Mouse (Mus musculus) thymus, postnatal 36 days (tissue): Measurements from ENCODE around the gene Tmem145.
"Not testable (repeated sequence)": the region's sequence is repeated elsewhere in the genome, so short reads cannot be mapped to it uniquely, and the experiment has no call there.

Experiments
- DNase-seq, 2 experiments: peaks; one replicate each; pipeline ENCODE4 v3.0.0; 2022; ENCODE audit warnings: mixed read lengths in 2 of 2

Tmem145 gene

DNA sequence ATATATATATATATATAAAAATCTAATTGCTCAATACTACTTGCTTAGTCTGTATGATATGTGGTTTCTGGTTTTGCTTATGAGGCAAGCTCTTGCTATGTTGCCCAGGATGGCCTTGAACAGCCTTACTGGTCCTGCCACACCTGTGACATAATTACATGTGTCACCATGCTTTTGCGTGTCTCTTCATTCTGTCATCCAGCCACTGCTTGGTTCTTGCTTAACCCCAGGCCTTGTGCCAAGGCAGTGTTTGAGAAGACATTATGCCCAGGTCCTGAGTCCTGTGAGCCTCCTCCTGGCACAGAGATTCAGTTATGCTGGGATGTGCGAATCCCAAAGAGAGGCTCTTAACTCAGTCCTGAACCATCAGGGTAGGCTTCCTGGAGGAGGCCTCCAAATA is 17.3 kb downstream of the Tmem145 start:
- DNase-seq, result no peak

DNA sequence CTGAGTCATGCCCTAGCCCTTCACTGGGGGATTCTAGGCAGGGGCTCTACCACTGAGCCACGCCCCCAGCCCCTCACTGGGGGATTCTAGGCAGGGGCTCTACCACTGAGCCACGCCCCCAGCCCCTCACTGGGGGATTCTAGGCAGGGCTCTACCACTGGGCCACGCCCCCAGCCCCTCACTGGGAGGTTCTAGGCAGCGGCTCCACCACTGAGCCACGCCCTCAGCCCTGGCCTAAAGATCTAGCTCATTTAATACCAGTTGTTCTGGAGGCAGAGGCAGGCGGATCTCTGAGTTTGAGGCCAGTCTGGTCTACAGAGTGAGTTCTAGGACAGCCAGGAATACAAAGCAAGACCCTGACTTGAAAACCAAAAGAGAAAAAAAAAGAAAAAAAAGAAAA is 19.5 kb downstream of the Tmem145 start:
- not testable (repeated sequence) for DNase-seq

- no peak for DNase-seq
Observed at GRCm38 (mm10) chr7:25326233-25326632, 20.3 kb downstream of the Tmem145 start.

- peak; percentile 71 to 72 for DNase-seq
Observed at GRCm38 (mm10) chr7:25333596-25334307, 27.8 kb downstream of the Tmem145 start.

DNA sequence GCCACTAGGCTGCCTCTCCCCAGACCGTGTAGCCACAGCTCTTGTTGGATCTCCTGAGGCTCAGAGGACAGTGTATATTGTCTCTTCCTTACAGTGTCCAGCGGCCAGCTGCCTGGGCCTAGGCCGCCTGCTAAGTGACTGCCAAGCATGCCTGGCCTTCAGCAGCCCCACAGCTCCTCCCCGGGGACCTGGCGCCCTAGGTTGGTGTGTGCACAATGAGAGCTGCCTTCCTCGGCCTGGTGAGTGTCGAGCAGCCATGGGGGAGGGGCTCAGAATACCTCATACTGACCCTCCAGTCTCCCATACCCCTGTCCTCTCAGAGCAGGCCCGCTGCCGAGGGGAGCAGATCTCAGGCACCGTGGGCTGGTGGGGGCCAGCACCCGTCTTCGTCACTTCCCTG is 28.6 kb downstream of the Tmem145 start:
- no peak for DNase-seq

DNA sequence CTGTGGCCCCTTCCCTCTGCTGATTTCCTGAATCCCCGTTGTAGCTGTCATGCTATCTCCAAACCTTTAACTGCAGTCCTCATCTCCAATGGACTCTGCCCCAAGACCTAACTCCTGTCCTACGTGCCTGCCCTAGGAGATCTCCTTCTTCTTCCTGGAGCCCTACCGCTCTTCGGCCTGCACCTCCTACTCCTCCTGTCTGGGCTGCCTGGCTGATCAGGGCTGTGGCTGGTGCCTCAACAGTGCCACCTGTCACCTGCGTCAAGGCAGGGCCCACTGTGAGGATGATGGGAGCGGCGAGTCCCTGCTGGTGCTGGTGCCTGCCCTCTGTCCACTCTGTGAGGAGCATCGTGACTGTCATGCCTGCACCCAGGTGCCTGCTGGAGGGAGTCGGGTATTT is 33.4 kb downstream of the Tmem145 start:
- DNase-seq, result no peak

DNA sequence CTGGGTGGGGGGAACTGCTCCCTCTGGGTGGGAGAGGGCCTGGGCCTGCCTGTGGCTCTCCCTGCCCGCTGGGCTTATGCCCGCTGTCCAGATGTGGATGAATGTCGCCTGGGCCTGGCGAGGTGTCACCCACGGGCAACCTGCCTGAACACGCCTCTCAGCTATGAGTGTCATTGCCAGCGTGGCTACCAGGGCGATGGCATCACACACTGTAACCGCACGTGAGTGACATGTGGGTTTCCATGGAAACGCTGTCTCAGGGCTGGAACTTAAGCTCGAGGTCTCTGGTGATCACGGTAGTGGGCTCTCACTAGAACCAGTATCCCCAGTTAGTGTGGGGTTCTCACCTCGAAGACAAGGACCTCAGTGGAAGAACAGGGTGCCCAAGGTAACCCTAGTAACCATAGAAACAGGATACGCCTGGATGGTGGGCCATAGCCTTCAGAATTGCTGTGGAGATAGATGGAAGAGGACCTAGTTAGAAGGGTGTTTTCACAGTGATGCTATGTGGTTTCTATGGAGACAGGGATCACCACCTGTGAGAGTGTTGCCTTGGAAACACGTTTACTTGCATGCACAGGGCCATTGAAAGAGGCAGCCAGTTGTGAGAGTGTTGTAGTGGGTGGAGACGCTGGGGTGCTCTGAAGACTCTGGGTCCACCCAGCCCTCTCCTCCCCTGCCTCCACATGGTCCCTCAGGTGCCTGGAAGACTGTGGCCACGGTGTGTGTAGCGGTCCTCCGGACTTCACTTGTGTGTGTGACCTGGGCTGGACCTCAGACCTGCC is 35.3 kb downstream of the Tmem145 start:
- no peak for DNase-seq

DNA sequence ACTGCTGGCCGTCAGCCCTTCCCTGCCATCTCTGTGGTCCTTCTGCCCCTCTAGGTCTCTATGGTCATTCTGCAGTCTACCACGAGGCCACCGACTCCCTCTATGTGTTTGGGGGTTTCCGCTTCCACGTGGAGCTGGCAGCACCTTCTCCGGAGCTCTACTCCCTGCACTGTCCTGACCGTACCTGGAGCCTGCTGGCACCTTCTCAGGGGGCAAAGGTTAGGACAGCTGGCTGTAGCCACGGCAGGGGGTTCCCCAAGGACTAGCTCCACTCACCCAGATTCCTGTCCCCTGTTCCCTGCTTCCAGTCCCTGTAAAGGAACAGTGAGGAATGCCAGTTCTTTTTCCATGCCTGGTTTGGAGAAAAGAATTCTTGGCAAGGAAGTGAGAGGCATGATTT is 43.0 kb downstream of the Tmem145 start:
- DNase-seq, result no peak

DNA sequence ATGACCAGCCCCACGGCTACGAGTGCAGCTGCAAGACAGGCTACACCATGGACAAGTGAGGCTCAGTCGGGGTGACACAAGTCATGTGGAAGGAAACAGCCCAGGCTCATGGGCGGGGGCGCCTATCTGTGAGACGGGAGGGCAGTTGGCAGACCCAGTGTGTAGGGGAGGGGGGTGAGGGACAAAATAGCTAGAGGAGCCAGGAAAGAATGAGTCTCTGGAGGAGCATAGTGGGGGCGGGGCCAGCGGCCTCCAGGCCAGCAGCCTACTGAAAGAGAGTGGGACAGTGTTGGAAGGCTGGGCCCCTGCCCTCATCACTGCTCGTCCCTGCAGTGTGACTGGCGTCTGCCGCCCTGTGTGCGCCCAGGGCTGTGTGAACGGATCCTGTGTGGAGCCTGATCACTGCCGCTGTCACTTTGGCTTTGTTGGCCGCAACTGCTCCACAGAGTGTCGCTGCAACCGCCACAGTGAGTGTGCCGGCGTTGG is 52.9 kb downstream of the Tmem145 start:
- no peak for DNase-seq

GRCm38 (mm10) chr7:25363151-25363550 is 57.2 kb downstream of the Tmem145 start:
- no peak for DNase-seq

DNA sequence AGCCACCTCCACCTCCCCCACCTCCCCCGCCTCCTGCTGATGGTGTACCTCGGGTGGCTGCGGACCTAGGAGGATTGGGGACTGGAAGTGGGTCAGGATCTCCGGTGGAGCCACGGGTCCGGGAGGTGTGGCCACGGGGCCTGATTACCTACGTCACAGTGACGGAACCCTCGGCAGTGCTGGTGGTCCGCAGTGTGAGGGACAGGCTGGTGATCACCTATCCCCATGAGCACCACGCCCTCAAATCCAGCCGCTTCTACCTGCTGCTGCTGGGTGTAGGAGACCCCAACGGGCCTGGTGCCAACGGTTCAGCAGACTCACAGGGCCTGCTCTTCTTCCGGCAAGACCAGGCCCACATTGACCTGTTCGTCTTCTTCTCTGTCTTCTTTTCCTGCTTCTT is 57.7 kb downstream of the Tmem145 start:
- DNase-seq, result no peak
